Mouse (Mus musculus) liver, postnatal 0 days (tissue): ENCODE measurements around the gene Gpr83.

ENCODE experiments used
- CTCF ChIP-seq: sonication (generic); IDR thresholded peaks from 2 replicates; pipeline ENCODE4 v1.5.1; 2016; ENCODE audit warnings: antibody characterized with exemption, low read depth
- EP300 ChIP-seq: IDR thresholded peaks from 2 replicates; pipeline ENCODE4 v1.6.1; 2016; ENCODE audit warnings: antibody characterized with exemption, low read depth, mild to moderate bottlenecking

DNA sequence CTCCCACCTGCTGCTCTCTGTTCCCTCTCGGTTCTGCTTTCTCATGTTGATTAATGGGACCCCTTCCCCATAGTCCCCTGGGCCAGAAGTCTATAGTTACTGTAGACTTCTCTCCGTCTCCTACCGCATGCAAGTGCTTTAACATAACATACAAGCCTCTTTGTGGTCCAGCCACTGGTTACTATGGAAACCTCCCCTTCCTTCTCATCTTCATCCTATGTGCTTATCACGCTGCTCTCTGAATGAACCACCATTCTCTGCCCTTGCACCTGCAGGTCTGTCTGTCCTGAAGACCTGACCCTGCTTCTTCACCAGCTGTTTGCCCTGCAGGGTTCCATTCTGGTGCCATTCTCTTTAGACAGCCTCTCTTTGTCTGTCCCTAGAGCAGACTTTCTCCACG, 50.0 kb downstream of the Gpr83 start:
- TF ChIP-seq CTCF, result no peak
- TF ChIP-seq EP300, result no peak
